14 mouse cellular contexts compared by ENCODE assay signal in genomic region chr14:103417110-103418061, GRCm38 (mm10).
A peak's percentile ranks its signal among the peaks of the same experiment; 100 is the strongest.
DNase-seq lines count a peak whose midpoint lies in the region; ATAC-seq lines count a peak whose summit lies in the region.
"Had no signal": no experiment of that assay in that cellular context is flagged by ENCODE, and none has a peak within 500 bp of the region (broad histone marks: within the 10 kb centered on the region; RNA-seq: fewer than 3 reads in every experiment).

No protein-coding gene starts in this region.

- no peak overlapping the region for H3K27ac ChIP-seq in midbrain, embryonic 11.5 days (ENCODE audit: low read depth, low read length)
- no peak overlapping the region for H3K27ac ChIP-seq in midbrain, embryonic 10.5 days (replicated peaks)
- peak overlapping the region; percentile 61 for H3K27ac ChIP-seq in hindbrain, embryonic 13.5 days
- peak overlapping the region; percentile 53; the same call in 1 of the 2 replicates for H3K27ac ChIP-seq in midbrain, embryonic 13.5 days
- H3K27ac ChIP-seq: liver, embryonic 12.5 days had no signal

- peak; percentile 76; the same call in 1 of the 2 replicates for ATAC-seq in midbrain, embryonic 11.5 days (ENCODE audit: low FRiP score)
- ATAC-seq in hindbrain, embryonic 13.5 days (ENCODE audit: low FRiP score): peak; percentile 83
- peak; percentile 92 for ATAC-seq in midbrain, embryonic 13.5 days
- ATAC-seq: intestine, postnatal 0 days; liver, embryonic 12.5 days had no signal

- no peaks in the 10 kb centered on the region for H3K27me3 ChIP-seq in midbrain, embryonic 11.5 days (ENCODE audit: control insufficient read depth, insufficient read depth, low read length)
- H3K27me3 ChIP-seq in midbrain, embryonic 10.5 days (ENCODE audit: low read depth, poor library complexity, severe bottlenecking): no peaks in the 10 kb centered on the region
- H3K27me3 ChIP-seq in hindbrain, embryonic 13.5 days: no peaks in the 10 kb centered on the region
- no peaks in the 10 kb centered on the region for H3K27me3 ChIP-seq in midbrain, embryonic 13.5 days
- H3K27me3 ChIP-seq: liver, embryonic 12.5 days had no signal

- H3K4me1 ChIP-seq in midbrain, embryonic 11.5 days (ENCODE audit: control insufficient read depth, insufficient read depth, low read length): no peaks in the 10 kb centered on the region
- H3K4me1 ChIP-seq in midbrain, embryonic 10.5 days: peaks cover 3% of the 10 kb centered on the region; the same call in 1 of the 2 replicates
- peaks cover 14% of the 10 kb centered on the region for H3K4me1 ChIP-seq in hindbrain, embryonic 13.5 days (replicated peaks)
- H3K4me1 ChIP-seq in midbrain, embryonic 13.5 days (replicated peaks): peaks cover 12% of the 10 kb centered on the region
- H3K4me1 ChIP-seq: liver, embryonic 12.5 days had no signal

- no peak overlapping the region for H3K4me2 ChIP-seq in midbrain, embryonic 11.5 days
- no peak overlapping the region for H3K4me2 ChIP-seq in hindbrain, embryonic 13.5 days
- no peak overlapping the region; the same call in 1 of the 2 replicates for H3K4me2 ChIP-seq in midbrain, embryonic 13.5 days (replicated peaks)
- H3K4me2 ChIP-seq: heart, embryonic 11.5 days; liver, embryonic 12.5 days; lung, embryonic 14.5 days had no signal

- no peaks in the 10 kb centered on the region for H3K9me3 ChIP-seq in midbrain, embryonic 11.5 days (ENCODE audit: control insufficient read depth, low read length)
- no peaks in the 10 kb centered on the region for H3K9me3 ChIP-seq in midbrain, embryonic 10.5 days (replicated peaks)
- H3K9me3 ChIP-seq in hindbrain, embryonic 13.5 days: no peaks in the 10 kb centered on the region
- H3K9me3 ChIP-seq in midbrain, embryonic 13.5 days: no peaks in the 10 kb centered on the region
- H3K9me3 ChIP-seq: liver, embryonic 12.5 days had no signal

- no peak overlapping the region for H3K4me3 ChIP-seq in midbrain, embryonic 11.5 days (ENCODE audit: low read depth, low read length)
- no peak overlapping the region for H3K4me3 ChIP-seq in midbrain, embryonic 10.5 days
- H3K4me3 ChIP-seq in hindbrain, embryonic 13.5 days: no peak overlapping the region
- no peak overlapping the region for H3K4me3 ChIP-seq in midbrain, embryonic 13.5 days (replicated peaks)
- H3K4me3 ChIP-seq: liver, embryonic 12.5 days had no signal

- DNase-seq in midbrain, embryonic 11.5 days (ENCODE audit: low spot score, missing footprints): no peak
- no peak for DNase-seq in midbrain, embryonic 10.5 days (ENCODE audit: low spot score)
- peak; percentile 65 for DNase-seq in retina, postnatal 1 day
- DNase-seq in layer of hippocampus, adult 11-12 months (ENCODE audit: low spot score): no peak
- no peak for DNase-seq in cerebellum, adult 11 months
- DNase-seq: cerebellum, postnatal 25 days; lung, embryonic 14.5 days; right cerebral cortex, postnatal 4 days; thymus, postnatal 14 days had no signal

- H3K9ac ChIP-seq in midbrain, embryonic 11.5 days (ENCODE audit: low read length): no peak overlapping the region
- H3K9ac ChIP-seq in hindbrain, embryonic 13.5 days: no peak overlapping the region
- no peak overlapping the region for H3K9ac ChIP-seq in midbrain, embryonic 13.5 days (replicated peaks)
- H3K9ac ChIP-seq: liver, embryonic 12.5 days; lung, embryonic 14.5 days had no signal

- H3K36me3 ChIP-seq in midbrain, embryonic 11.5 days (ENCODE audit: control insufficient read depth, insufficient read depth, low read length): no peaks in the 10 kb centered on the region
- H3K36me3 ChIP-seq in midbrain, embryonic 10.5 days: no peaks in the 10 kb centered on the region
- H3K36me3 ChIP-seq in hindbrain, embryonic 13.5 days: no peaks in the 10 kb centered on the region
- H3K36me3 ChIP-seq in midbrain, embryonic 13.5 days: no peaks in the 10 kb centered on the region
- H3K36me3 ChIP-seq: liver, embryonic 12.5 days had no signal

- WGBS in midbrain, embryonic 11.5 days: 81% methylated on average over 12 of the region's 12 CpGs
- 88% methylated on average over 12 of the region's 12 CpGs for WGBS in midbrain, embryonic 10.5 days
- WGBS in hindbrain, embryonic 13.5 days: 52% methylated on average over 12 of the region's 12 CpGs
- WGBS in midbrain, embryonic 13.5 days: 61% methylated on average over 12 of the region's 12 CpGs

Comparison
In these comparisons a context has a peak if more than half of its experiments do, and no peak if none do; other contexts are left out.
1. H3K27ac ChIP-seq: peak in hindbrain, embryonic 13.5 days (single experiment) and midbrain, embryonic 13.5 days (single experiment); none in midbrain, embryonic 11.5 days (single experiment) and midbrain, embryonic 10.5 days (single experiment).
2. Peak in every context shown above with its lines, with median percentiles within 50 percentile points of each other: ATAC-seq.